Mouse (Mus musculus): Measurements from ENCODE around the gene Ttc13. TPM values are rescaled to one million over a fixed set of nuclear protein-coding genes. Genes with fewer than 3 reads are reported as not detected.

Gene Ttc13
- polyA plus RNA-seq, 2 experiments, result 12.0 to 18.3 TPM

DNA sequence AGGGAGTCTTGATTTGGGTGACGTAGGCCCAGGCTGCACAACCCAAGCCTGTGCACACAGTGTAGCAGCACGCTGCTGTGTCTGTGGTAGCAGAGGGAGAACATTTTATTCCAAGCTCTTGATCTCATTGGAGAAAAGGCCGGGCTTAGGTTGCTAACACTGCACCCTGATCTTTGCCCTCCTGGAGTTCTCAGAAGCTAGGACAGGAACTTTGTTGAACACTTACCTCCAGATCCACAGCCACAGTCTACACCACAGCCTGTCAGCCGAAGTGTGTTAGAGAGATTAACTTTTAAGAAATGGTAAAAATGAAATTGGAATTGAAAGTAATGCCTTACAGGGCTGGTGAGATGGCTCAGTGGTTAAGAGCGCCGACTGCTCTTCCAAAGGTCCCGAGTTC is 2.5 kb upstream of the Ttc13 start:
- Histone ChIP-seq H3K4me3 (ENCODE audit: insufficient read depth in 1 of 2, low read depth in 2 of 2, low read length in 2 of 2) (no peak overlapping the region), H3K9me3 (ENCODE audit: control insufficient read depth, low read length) (no peaks in the 10 kb centered on the region), H3K9ac (replicated peaks) (no peak overlapping the region), H3K36me3 (replicated peaks; ENCODE audit: control insufficient read depth, insufficient read depth, low read depth) (peaks cover 3% of the 10 kb centered on the region), H3K27ac (no peak overlapping the region), H3K27me3 (ENCODE audit: control insufficient read depth, insufficient read depth, low read length) (no peaks in the 10 kb centered on the region), H3K4me1 (replicated peaks; ENCODE audit: control insufficient read depth in 2 of 2, insufficient read depth in 2 of 2, low read length in 1 of 2) (peaks cover 10 to 19% of the 10 kb centered on the region in 2 experiments), H3K4me2 (ENCODE audit: low read depth) (no peak overlapping the region)
- 80% methylated on average over 7 of the region's 7 CpGs for WGBS (ENCODE audit: insufficient replicate concordance)
- TF ChIP-seq CTCF (IDR thresholded peaks at IDR 0.05; ENCODE audit: low read depth) (no peak), EP300 (IDR thresholded peaks at IDR 0.05; ENCODE audit: low read depth) (no peak)
- ATAC-seq (ENCODE audit: insufficient read depth), result no peak
- no peak for DNase-seq (ENCODE audit: low read depth in 3 of 3, low spot score in 3 of 3)

GRCm38 (mm10) chr8:124720938-124721861 is 583 bp downstream of the Ttc13 start:
- ATAC-seq (ENCODE audit: insufficient read depth), result peak; percentile 50
- peak overlapping the region; percentile 87 to 96 for H3K4me3 ChIP-seq (ENCODE audit: insufficient read depth in 1 of 2, low read depth in 2 of 2, low read length in 2 of 2)

GRCm38 (mm10) chr8:124720133-124720532 is 1.6 kb downstream of the Ttc13 start:
- DNase-seq (ENCODE audit: low read depth in 3 of 3, low spot score in 3 of 3) (no peak), ATAC-seq (ENCODE audit: insufficient read depth) (no peak)
- no peak for TF ChIP-seq EP300 (IDR thresholded peaks at IDR 0.05; ENCODE audit: low read depth)
- TF ChIP-seq CTCF (IDR thresholded peaks at IDR 0.05; ENCODE audit: low read depth), result peak; percentile 50
- WGBS (ENCODE audit: insufficient replicate concordance), result 81% methylated on average over 7 of the region's 7 CpGs
- Histone ChIP-seq H3K27ac (no peak overlapping the region), H3K4me1 (replicated peaks; ENCODE audit: control insufficient read depth in 2 of 2, insufficient read depth in 2 of 2, low read length in 1 of 2) (peaks cover 10 to 19% of the 10 kb centered on the region in 2 experiments), H3K4me3 (ENCODE audit: insufficient read depth in 1 of 2, low read depth in 2 of 2, low read length in 2 of 2) (no peak overlapping the region; a peak in 1 of 4 replicates), H3K27me3 (ENCODE audit: control insufficient read depth, insufficient read depth, low read length) (no peaks in the 10 kb centered on the region), H3K9me3 (ENCODE audit: control insufficient read depth, low read length) (no peaks in the 10 kb centered on the region), H3K4me2 (ENCODE audit: low read depth) (peak overlapping the region; percentile 79), H3K36me3 (replicated peaks; ENCODE audit: control insufficient read depth, insufficient read depth, low read depth) (no peaks in the 10 kb centered on the region), H3K9ac (replicated peaks) (no peak overlapping the region)

More at GRCm38 (mm10) chr8:124720938-124721861, 583 bp downstream of the Ttc13 start:
- Histone ChIP-seq H3K4me1 (replicated peaks; ENCODE audit: control insufficient read depth in 2 of 2, insufficient read depth in 2 of 2, low read length in 1 of 2) (peaks cover 10 to 19% of the 10 kb centered on the region in 2 experiments), H3K27me3 (ENCODE audit: control insufficient read depth, insufficient read depth, low read length) (no peaks in the 10 kb centered on the region), H3K9ac (replicated peaks) (peak overlapping the region; percentile 90), H3K9me3 (ENCODE audit: control insufficient read depth, low read length) (no peaks in the 10 kb centered on the region), H3K36me3 (replicated peaks; ENCODE audit: control insufficient read depth, insufficient read depth, low read depth) (peaks cover 3% of the 10 kb centered on the region; the same call in 1 of the 2 replicates), H3K4me2 (ENCODE audit: low read depth) (peak overlapping the region; percentile 79), H3K27ac (no peak overlapping the region)
- TF ChIP-seq CTCF (IDR thresholded peaks at IDR 0.05; ENCODE audit: low read depth) (no peak), EP300 (IDR thresholded peaks at IDR 0.05; ENCODE audit: low read depth) (no peak)
- DNase-seq (ENCODE audit: low read depth in 3 of 3, low spot score in 3 of 3), result no peak
- WGBS (ENCODE audit: insufficient replicate concordance), result 1% methylated on average over 28 of the region's 31 CpGs

DNA sequence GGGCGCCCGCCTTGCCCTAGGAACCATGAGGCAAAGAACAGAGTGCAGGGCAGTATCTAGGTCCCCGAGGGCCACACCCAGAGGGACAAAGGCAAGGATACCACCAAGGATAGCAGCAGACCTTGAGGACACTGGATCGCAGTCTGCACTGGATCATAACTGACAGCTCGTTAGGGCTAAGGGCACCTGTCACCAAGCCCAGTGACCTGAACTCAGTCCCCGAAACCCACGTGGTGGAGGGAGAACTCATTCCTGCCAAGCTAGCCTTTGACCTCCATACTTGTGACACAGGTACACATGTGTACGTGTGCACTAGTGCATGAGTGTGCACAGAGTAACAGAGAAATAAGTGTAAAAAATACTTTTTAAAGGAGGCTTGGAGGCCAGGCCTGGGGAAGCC is 6.0 kb downstream of the Ttc13 start:
- TF ChIP-seq CTCF (IDR thresholded peaks at IDR 0.05; ENCODE audit: low read depth) (no peak), EP300 (IDR thresholded peaks at IDR 0.05; ENCODE audit: low read depth) (no peak)

DNA sequence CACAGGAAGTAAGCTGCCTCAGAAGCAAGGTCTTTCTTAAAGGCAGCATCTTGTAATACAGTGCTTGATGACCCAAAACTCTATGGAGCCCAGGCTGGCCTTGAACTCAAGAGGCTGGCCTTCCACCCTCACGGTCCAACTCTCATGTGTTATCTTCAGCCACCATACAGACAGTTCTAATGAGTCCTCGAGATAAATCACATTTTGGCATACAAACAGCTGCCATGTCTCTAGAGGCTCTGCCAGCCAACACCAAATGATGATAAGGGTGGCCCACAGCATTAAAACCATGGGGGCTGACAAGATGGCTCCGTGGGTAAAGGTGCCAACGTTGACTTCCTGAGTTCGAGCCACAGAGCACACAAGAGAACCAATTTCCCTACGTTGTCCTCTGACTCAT is 8.6 kb downstream of the Ttc13 start:
- DNase-seq (ENCODE audit: low read depth in 3 of 3, low spot score in 3 of 3) (peak in 1 of 3 experiments; percentile 18), ATAC-seq (ENCODE audit: insufficient read depth) (peak; percentile 71)
- Histone ChIP-seq H3K9ac (replicated peaks) (no peak overlapping the region), H3K4me3 (ENCODE audit: insufficient read depth in 1 of 2, low read depth in 2 of 2, low read length in 2 of 2) (no peak overlapping the region), H3K4me1 (replicated peaks; ENCODE audit: control insufficient read depth in 2 of 2, insufficient read depth in 2 of 2, low read length in 1 of 2) (peaks cover 0 to 7% of the 10 kb centered on the region in 2 experiments; a peak in 3 of 4 replicates), H3K27ac (no peak overlapping the region), H3K4me2 (ENCODE audit: low read depth) (no peak overlapping the region), H3K27me3 (ENCODE audit: control insufficient read depth, insufficient read depth, low read length) (no peaks in the 10 kb centered on the region), H3K36me3 (replicated peaks; ENCODE audit: control insufficient read depth, insufficient read depth, low read depth) (peaks cover 9% of the 10 kb centered on the region), H3K9me3 (ENCODE audit: control insufficient read depth, low read length) (no peaks in the 10 kb centered on the region)
- TF ChIP-seq EP300 (IDR thresholded peaks at IDR 0.05; ENCODE audit: low read depth) (peak; percentile 47; the same call in 1 of the 2 replicates), CTCF (IDR thresholded peaks at IDR 0.05; ENCODE audit: low read depth) (no peak)
- 53% methylated on average over 6 of the region's 6 CpGs for WGBS (ENCODE audit: insufficient replicate concordance)

More for the DNA sequence above, 6.0 kb downstream of the Ttc13 start:
- H3K27me3 ChIP-seq (ENCODE audit: control insufficient read depth, insufficient read depth, low read length), result no peaks in the 10 kb centered on the region
- no peak overlapping the region for H3K4me2 ChIP-seq (ENCODE audit: low read depth)
- H3K36me3 ChIP-seq (replicated peaks; ENCODE audit: control insufficient read depth, insufficient read depth, low read depth), result peaks cover 9% of the 10 kb centered on the region
- H3K9ac ChIP-seq (replicated peaks), result no peak overlapping the region
- ATAC-seq (ENCODE audit: insufficient read depth) (no peak), DNase-seq (ENCODE audit: low read depth in 3 of 3, low spot score in 3 of 3) (no peak)
- H3K27ac ChIP-seq, result no peak overlapping the region
- 76% methylated on average over 8 of the region's 8 CpGs for WGBS (ENCODE audit: insufficient replicate concordance)
- no peak overlapping the region for H3K4me3 ChIP-seq (ENCODE audit: insufficient read depth in 1 of 2, low read depth in 2 of 2, low read length in 2 of 2)
- no peaks in the 10 kb centered on the region for H3K9me3 ChIP-seq (ENCODE audit: control insufficient read depth, low read length)
- peaks cover under 1 to 13% of the 10 kb centered on the region in 2 experiments; a peak in 3 of 4 replicates for H3K4me1 ChIP-seq (replicated peaks; ENCODE audit: control insufficient read depth in 2 of 2, insufficient read depth in 2 of 2, low read length in 1 of 2)
